Mouse (Mus musculus): ENCODE measurements around the gene Mki67.

- TF ChIP-seq POLR2A (IDR thresholded peaks at IDR 0.05; ENCODE audit: low read depth, low read length) (no peak), CTCF (IDR thresholded peaks at IDR 0.05; ENCODE audit: extremely low read depth, insufficient read depth, insufficient read length, insufficient replicate concordance) (no peak)
These were observed 3.6 kb downstream of the Mki67 start for GRCm38 (mm10) chr7:135712534-135712933.

Data from spleen, adult 2 months (tissue).